In the genomic region with DNA sequence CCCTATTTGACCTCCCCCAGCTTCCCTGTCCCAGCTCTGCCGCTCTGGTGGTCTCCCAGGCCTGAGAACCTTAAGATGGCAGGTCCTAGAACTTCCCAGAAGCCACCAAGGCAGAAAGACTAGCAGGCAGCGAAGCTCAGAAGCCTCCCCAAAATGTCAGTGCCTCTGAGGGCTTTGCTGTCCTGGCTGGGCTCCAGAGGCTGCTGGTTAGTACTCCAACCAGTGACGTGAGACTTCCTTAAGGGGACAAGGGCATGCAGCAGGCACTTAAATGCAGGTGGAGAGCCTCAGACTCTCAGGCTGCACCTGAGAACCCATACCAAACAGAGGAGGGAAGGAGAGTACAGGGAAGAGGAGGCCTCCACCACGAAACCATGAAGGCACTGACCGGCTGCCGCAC, we compare ENCODE assay signal across 7 mouse cellular contexts. TPM values are rescaled to one million over a fixed set of nuclear protein-coding genes. Genes with fewer than 3 reads are reported as not detected.
DNase-seq lines count a peak whose midpoint lies in the region; ATAC-seq lines count a peak whose summit lies in the region.

No protein-coding gene starts in this region.

- no peaks in the 10 kb centered on the region for H3K9me3 ChIP-seq in heart, embryonic 15.5 days (replicated peaks)
- no peaks in the 10 kb centered on the region for H3K9me3 ChIP-seq in liver, embryonic 11.5 days (ENCODE audit: control insufficient read depth, low read length)

- peak overlapping the region; percentile 73 for H3K27ac ChIP-seq in heart, embryonic 15.5 days
- peak overlapping the region; percentile 45; the same call in 1 of the 2 replicates for H3K27ac ChIP-seq in liver, embryonic 11.5 days (ENCODE audit: low read depth, low read length)

- DNase-seq in 416B (ENCODE audit: low read depth) (peak; percentile 59), A20 (ENCODE audit: low read depth, low spot score) (peak; percentile 26)
- DNase-seq in liver, embryonic 11.5 days (ENCODE audit: low spot score): no peak
- DNase-seq in retina, embryonic 14.5 days (ENCODE audit: low spot score): no peak
- DNase-seq in gastrocnemius, postnatal 25 days: no peak
- DNase-seq in right cerebral cortex, postnatal 10 days (ENCODE audit: low spot score in 2 of 2): no peak

- no peak for ATAC-seq in heart, embryonic 15.5 days (replicated peaks; ENCODE audit: insufficient number of reproducible peaks, insufficient read depth, low FRiP score, low read depth)
- no peak for ATAC-seq in liver, embryonic 11.5 days (replicated peaks; ENCODE audit: low FRiP score)

- no peak overlapping the region for H3K4me3 ChIP-seq in heart, embryonic 15.5 days
- H3K4me3 ChIP-seq in liver, embryonic 11.5 days (ENCODE audit: low read depth, low read length): no peak overlapping the region; the same call in 1 of the 2 replicates

- 61% methylated on average over 6 of the region's 6 CpGs for WGBS in heart, embryonic 15.5 days
- 89% methylated on average over 6 of the region's 6 CpGs for WGBS in liver, embryonic 11.5 days

- peaks cover 73% of the 10 kb centered on the region for H3K4me1 ChIP-seq in heart, embryonic 15.5 days (replicated peaks)
- peaks cover 35% of the 10 kb centered on the region for H3K4me1 ChIP-seq in liver, embryonic 11.5 days (replicated peaks; ENCODE audit: control insufficient read depth, insufficient read depth, low read length)

- H3K36me3 ChIP-seq in heart, embryonic 15.5 days: peaks cover 31% of the 10 kb centered on the region
- peaks cover 21% of the 10 kb centered on the region for H3K36me3 ChIP-seq in liver, embryonic 11.5 days (ENCODE audit: control insufficient read depth, insufficient read depth, low read length)

- H3K4me2 ChIP-seq in heart, embryonic 15.5 days: peak overlapping the region; percentile 78
- peak overlapping the region; percentile 81; the same call in 1 of the 2 replicates for H3K4me2 ChIP-seq in liver, embryonic 11.5 days

- peak overlapping the region; percentile 20 for H3K9ac ChIP-seq in heart, embryonic 15.5 days
- H3K9ac ChIP-seq in liver, embryonic 11.5 days (ENCODE audit: low read depth, low read length): 0 out of 2 replicates have a peak overlapping the region, but pooled peaks have one; percentile 15

- no peaks in the 10 kb centered on the region for H3K27me3 ChIP-seq in heart, embryonic 15.5 days
- H3K27me3 ChIP-seq in liver, embryonic 11.5 days (replicated peaks; ENCODE audit: control insufficient read depth, insufficient read depth, low read length): no peaks in the 10 kb centered on the region

RNA-seq across cellular contexts. Expression of a gene that starts 3.6 kb away (rescaled TPM):
- 82.5 and 99.2 TPM in 2 replicates for polyA plus RNA-seq in heart, embryonic 15.5 days (2015; fragmentation: Nextera tagmentation; extraction: Ambion mirVana)
- 124 and 128 TPM in 2 replicates for polyA plus RNA-seq in liver, embryonic 11.5 days (2014; fragmentation: Nextera tagmentation; extraction: Ambion mirVana)
- total RNA-seq in gastrocnemius, postnatal 25 days (2021): 10 to 100 TPM; 59.8 to 68.1 TPM

RNA-seq across cellular contexts. Expression of a gene that starts 31.6 kb away (rescaled TPM):
- 28.1 and 34.0 TPM in 2 replicates for polyA plus RNA-seq in heart, embryonic 15.5 days (2015; fragmentation: Nextera tagmentation; extraction: Ambion mirVana)
- polyA plus RNA-seq in liver, embryonic 11.5 days (2014; fragmentation: Nextera tagmentation; extraction: Ambion mirVana): 13.2 and 13.5 TPM in 2 replicates
- total RNA-seq in gastrocnemius, postnatal 25 days (2021): 1 to 10 TPM; 1.7 to 2.6 TPM

RNA-seq across cellular contexts. Expression of a gene that starts 38.1 kb away (rescaled TPM):
- polyA plus RNA-seq in heart, embryonic 15.5 days (2015; fragmentation: Nextera tagmentation; extraction: Ambion mirVana): 36.4 and 44.0 TPM in 2 replicates
- polyA plus RNA-seq in liver, embryonic 11.5 days (2014; fragmentation: Nextera tagmentation; extraction: Ambion mirVana): 28.3 and 32.1 TPM in 2 replicates
- 1 to 10 TPM in 1 of 2 experiments, under 1 TPM in 1; 0.97 to 1.3 TPM for total RNA-seq in gastrocnemius, postnatal 25 days (2021)

RNA-seq across cellular contexts. Expression of a gene that starts 41.3 kb away (rescaled TPM):
- polyA plus RNA-seq in heart, embryonic 15.5 days (2015; fragmentation: Nextera tagmentation; extraction: Ambion mirVana): 0.05 and 0.23 TPM in 2 replicates
- polyA plus RNA-seq in liver, embryonic 11.5 days (2014; fragmentation: Nextera tagmentation; extraction: Ambion mirVana): 0.15 and 0.16 TPM in 2 replicates
- total RNA-seq in gastrocnemius, postnatal 25 days (2021): not detected

RNA-seq across cellular contexts. Expression of a gene that starts 49.7 kb away (rescaled TPM):
- 0.08 and 0.16 TPM in 2 replicates for polyA plus RNA-seq in heart, embryonic 15.5 days (2015; fragmentation: Nextera tagmentation; extraction: Ambion mirVana)
- polyA plus RNA-seq in liver, embryonic 11.5 days (2014; fragmentation: Nextera tagmentation; extraction: Ambion mirVana): 0.12 TPM in 2 replicates
- under 1 TPM; 0.08 to 0.10 TPM for total RNA-seq in gastrocnemius, postnatal 25 days (2021)

Comparison
In these comparisons a context has a peak if more than half of its experiments do, and no peak if none do; other contexts are left out.
1. DNase-seq: peak in 416B (single experiment) and A20 (single experiment); none in liver, embryonic 11.5 days (single experiment), retina, embryonic 14.5 days (single experiment), gastrocnemius, postnatal 25 days (single experiment) and right cerebral cortex, postnatal 10 days (0 of 2).